Mouse (Mus musculus) CH12.LX (cell line): ENCODE measurements around the gene Hist1h2bn. TPM values are rescaled to one million over a fixed set of nuclear protein-coding genes. Genes with fewer than 3 reads are reported as not detected.
A peak's percentile ranks its signal among the peaks of the same experiment; 100 is the strongest.

ENCODE experiments used
- DNase-seq: peaks from one replicate; pipeline ENCODE4 v3.0.0-alpha.2; 2013; ENCODE audit errors: extremely low read depth
- H3K27ac ChIP-seq: 2 replicates; pipeline ENCODE4 v1.5.1; 2012; ENCODE audit warnings: low read depth, mild to moderate bottlenecking, control low read depth, moderate library complexity; ENCODE audit not compliant: insufficient read depth
- H3K27me3 ChIP-seq: replicated peaks from 2 replicates; pipeline ENCODE3; 2012; ENCODE audit warnings: inconsistent platforms
- H3K36me3 ChIP-seq, 2 experiments: replicated peaks in 1 of 2; 2 replicates each; pipeline versions ENCODE3 to v1.6.1; 2012; ENCODE audit warnings: inconsistent platforms in 1 of 2, low read length in 1 of 2, mild to moderate bottlenecking in 1 of 2, mixed read lengths in 1 of 2, moderate library complexity in 1 of 2; ENCODE audit not compliant: control insufficient read depth in 1 of 2, insufficient read depth in 1 of 2
- H3K4me1 ChIP-seq, 2 experiments: 2 replicates each; pipeline ENCODE4 v1.6.1; 2012; ENCODE audit warnings: inconsistent platforms in 1 of 2, moderate library complexity in 1 of 2; ENCODE audit not compliant: insufficient read depth in 2 of 2, control insufficient read depth in 1 of 2
- H3K4me2 ChIP-seq: 2 replicates; pipeline ENCODE4 v1.6.1; 2012; ENCODE audit warnings: low read depth, mild to moderate bottlenecking, control low read depth; ENCODE audit not compliant: poor library complexity, insufficient read depth, severe bottlenecking
- H3K4me3 ChIP-seq, 3 experiments: fragments of 150-350 bp in 1 of 3; sonication (generic) in 1 of 3; replicated peaks in 1 of 3; 2 replicates each; pipeline versions ENCODE3 to v1.5.1; 2011 to 2012; ENCODE audit warnings: low read depth in 2 of 3, low read length in 2 of 3, mild to moderate bottlenecking in 2 of 3, moderate library complexity in 2 of 3, control low read depth in 1 of 3, improper control_type of control experiment in 1 of 3, inconsistent platforms in 1 of 3, mixed read lengths in 1 of 3; ENCODE audit not compliant: poor library complexity in 1 of 3
- H3K79me2 ChIP-seq: replicated peaks from 2 replicates; pipeline ENCODE4 v1.6.1; 2012; ENCODE audit warnings: mild to moderate bottlenecking, moderate library complexity; ENCODE audit not compliant: control insufficient read depth, poor library complexity, insufficient read depth, severe bottlenecking; ENCODE audit errors: extremely low read depth
- H3K9ac ChIP-seq: 2 replicates; pipeline ENCODE4 v1.6.1; 2012; ENCODE audit warnings: low read depth, mild to moderate bottlenecking, control low read depth, moderate library complexity; ENCODE audit not compliant: insufficient read depth
- H3K9me3 ChIP-seq: replicated peaks from 2 replicates; pipeline ENCODE3; 2012; ENCODE audit warnings: low read length, inconsistent platforms, mixed read lengths
- CHD1 ChIP-seq: IDR thresholded peaks from 2 replicates; pipeline ENCODE4 v1.6.1; 2012; ENCODE audit warnings: low read depth, low read length, improper control_type of control experiment, inconsistent platforms
- E2F4 ChIP-seq: IDR thresholded peaks from 2 replicates; pipeline ENCODE4 v1.6.1; 2011; ENCODE audit warnings: low read depth, low read length, improper control_type of control experiment; ENCODE audit not compliant: insufficient replicate concordance
- ELF1 ChIP-seq: IDR thresholded peaks from 2 replicates; pipeline ENCODE4 v1.6.1; 2014; ENCODE audit warnings: low read depth, mild to moderate bottlenecking, inconsistent platforms, low read length, improper control_type of control experiment
- ETS1 ChIP-seq: conservative IDR thresholded peaks from 2 replicates; pipeline ENCODE4 v1.6.1; 2012; ENCODE audit warnings: low read depth, mild to moderate bottlenecking, inconsistent platforms, low read length, improper control_type of control experiment, moderate library complexity
- HCFC1 ChIP-seq: IDR thresholded peaks from 2 replicates; pipeline ENCODE4 v1.6.1; 2012; ENCODE audit warnings: low read depth, mild to moderate bottlenecking, inconsistent platforms, low read length, improper control_type of control experiment
- IRF4 ChIP-seq: IDR thresholded peaks from 2 replicates; pipeline ENCODE4 v1.6.1; 2014; ENCODE audit warnings: low read depth, mild to moderate bottlenecking, inconsistent platforms, low read length, improper control_type of control experiment
- JUN ChIP-seq: IDR thresholded peaks from 2 replicates; pipeline ENCODE4 v1.6.1; 2011; ENCODE audit warnings: low read depth, mild to moderate bottlenecking, low read length, improper control_type of control experiment, moderate library complexity; ENCODE audit not compliant: insufficient read depth
- JUND ChIP-seq: conservative IDR thresholded peaks from 2 replicates; pipeline ENCODE4 v1.6.1; 2011; ENCODE audit warnings: low read depth, low read length, improper control_type of control experiment
- MAX ChIP-seq: IDR thresholded peaks from 2 replicates; pipeline ENCODE4 v1.6.1; 2011; ENCODE audit warnings: low read length, improper control_type of control experiment
- MEF2A ChIP-seq: IDR thresholded peaks from 2 replicates; pipeline ENCODE4 v1.6.1; 2014; ENCODE audit warnings: low read depth, mild to moderate bottlenecking, inconsistent platforms, low read length, improper control_type of control experiment, borderline replicate concordance
- MXI1 ChIP-seq: IDR thresholded peaks from 2 replicates; pipeline ENCODE4 v1.6.1; 2011; ENCODE audit warnings: mild to moderate bottlenecking, low read depth, low read length, improper control_type of control experiment
- MYC ChIP-seq: IDR thresholded peaks from 2 replicates; pipeline ENCODE4 v1.6.1; 2011; ENCODE audit warnings: low read depth, mild to moderate bottlenecking, improper control_type of control experiment, low read length
- PAX5 ChIP-seq: IDR thresholded peaks from 2 replicates; pipeline ENCODE4 v1.6.1; 2012; ENCODE audit warnings: low read length, inconsistent platforms, mixed read lengths
- POLR2A ChIP-seq: IDR thresholded peaks from 2 replicates; pipeline ENCODE4 v1.6.1; 2011; ENCODE audit warnings: low read depth, mild to moderate bottlenecking, improper control_type of control experiment, low read length
- RCOR1 ChIP-seq: conservative IDR thresholded peaks from 2 replicates; pipeline ENCODE4 v1.6.1; 2012; ENCODE audit warnings: low read depth, mild to moderate bottlenecking, inconsistent platforms, low read length, improper control_type of control experiment
- SIN3A ChIP-seq: IDR thresholded peaks from 2 replicates; pipeline ENCODE4 v1.6.1; 2012; ENCODE audit warnings: low read length, improper control_type of control experiment, inconsistent platforms
- TBP ChIP-seq: conservative IDR thresholded peaks from 2 replicates; pipeline ENCODE4 v1.6.1; 2011; ENCODE audit warnings: low read depth, low read length, improper control_type of control experiment
- TCF12 ChIP-seq: IDR thresholded peaks from 2 replicates; pipeline ENCODE4 v1.6.1; 2014; ENCODE audit warnings: low read depth, mild to moderate bottlenecking, inconsistent platforms, low read length, improper control_type of control experiment
- UBTF ChIP-seq: IDR thresholded peaks from 2 replicates; pipeline ENCODE4 v1.6.1; 2012; ENCODE audit warnings: low read depth, mild to moderate bottlenecking, inconsistent platforms, low read length, improper control_type of control experiment, moderate library complexity
- USF2 ChIP-seq: conservative IDR thresholded peaks from 2 replicates; pipeline ENCODE4 v1.6.1; 2011; ENCODE audit warnings: low read depth, low read length, improper control_type of control experiment
- ZKSCAN1 ChIP-seq: IDR thresholded peaks from 2 replicates; pipeline ENCODE4 v1.6.1; 2012; ENCODE audit warnings: low read depth, inconsistent platforms, low read length, improper control_type of control experiment, borderline replicate concordance
- ZMIZ1 ChIP-seq: IDR thresholded peaks from 2 replicates; pipeline ENCODE4 v1.6.1; 2012; ENCODE audit warnings: low read depth, mild to moderate bottlenecking, inconsistent platforms, low read length, improper control_type of control experiment
- ZNF384 ChIP-seq: IDR thresholded peaks from 2 replicates; pipeline ENCODE4 v1.6.1; 2012; ENCODE audit warnings: low read depth, low read length, improper control_type of control experiment, inconsistent platforms
- dilution Hi-C: fragments of 300-500 bp; cut with MboI; formaldehyde crosslinking; loops from 2 replicates; pipeline ENCODE4 v1.14.3; 2020; ENCODE audit warnings: low sequenced_read_pairs; ENCODE audit not compliant: extremely low pct_unique_long_range_greater_than_20kb, extremely low pct_ligation_motif_present
- in situ Hi-C: fragments of 300-500 bp; cut with MboI; formaldehyde crosslinking; loops from 3 replicates; pipeline ENCODE4 v1.14.3; 2019; ENCODE audit warnings: low sequenced_read_pairs, low pct_ligation_motif_present, low pct_unique_long_range_greater_than_20kb, mixed read lengths
- polyA plus RNA-seq: library from polyadenylated mRNA; unstranded; fragments of >175 nt; gene quantifications from 2 replicates; pipeline ENCODE4 v1.2.1, GENCODE M21; 2012; ENCODE audit warnings: low read depth; ENCODE audit not compliant: insufficient read length
- total RNA-seq, 2 experiments: library from RNA; depleted of rRNA; stranded (reverse); fragments of 300-350 nt in 1 of 2; fragments of >200 nt in 1 of 2; gene quantifications; 2 replicates each; pipeline ENCODE4 v1.2.3; 2012 to 2014

Gene Hist1h2bn
- total and polyA plus RNA-seq, 3 experiments = 2.6 to 1,563 (median 24.0) TPM

GRCm38 (mm10) chr13:21783734-21784161, 29.8 kb downstream of the Hist1h2bn start:
- no peaks in the 10 kb centered on the region for H3K36me3 ChIP-seq
- TF ChIP-seq IRF4 = peak; percentile 34; the same call in 1 of the 2 replicates
- no peak for TF ChIP-seq PAX5
- TF ChIP-seq E2F4 = peak; percentile 97
- no peak for TF ChIP-seq UBTF
- no peak for TF ChIP-seq POLR2A
- no peak for TF ChIP-seq MXI1
- TF ChIP-seq ZNF384 = peak; percentile 40; the same call in 1 of the 2 replicates
- TF ChIP-seq CHD1 = no peak
- TF ChIP-seq MYC = no peak
- TF ChIP-seq HCFC1 = no peak
- no peak for TF ChIP-seq RCOR1
- in situ Hi-C loops (no loop called here), dilution Hi-C loops (no loop called here)
- peak overlapping the region; percentile 72 for H3K4me2 ChIP-seq
- peak overlapping the region; percentile 37 for H3K9ac ChIP-seq
- DNase-seq = peak; percentile 65
- peaks cover 0 to 33% of the 10 kb centered on the region in 2 experiments; a peak in 3 of 4 replicates for H3K4me1 ChIP-seq
- no peaks in the 10 kb centered on the region for H3K79me2 ChIP-seq
- peak overlapping the region in 1 of 3 experiments; percentile 25 for H3K4me3 ChIP-seq
- H3K9me3 ChIP-seq = no peaks in the 10 kb centered on the region
- no peaks in the 10 kb centered on the region for H3K27me3 ChIP-seq
- H3K27ac ChIP-seq = peak overlapping the region; percentile 85

DNA sequence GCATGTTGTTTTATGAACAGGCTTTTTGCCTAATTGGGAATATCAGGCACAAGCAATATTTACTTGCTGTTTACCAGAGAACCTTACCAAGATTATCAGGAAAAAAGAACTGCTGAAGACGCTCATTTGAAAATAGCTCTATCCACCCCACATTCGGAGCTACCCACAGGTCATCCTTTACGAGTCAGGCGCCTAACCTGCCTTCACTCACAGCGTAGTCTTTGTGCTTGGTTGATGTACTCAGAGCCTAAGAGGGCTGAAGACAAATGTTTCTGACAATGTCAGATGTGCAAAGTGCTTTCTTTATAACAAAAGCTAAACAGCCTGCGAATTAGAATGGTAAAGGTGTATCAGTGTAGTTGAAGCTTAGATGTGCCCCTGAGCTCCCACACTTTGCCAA, 30.4 kb downstream of the Hist1h2bn start:
- Histone ChIP-seq H3K27ac (peak overlapping the region; percentile 85; the same call in 1 of the 2 replicates), H3K9me3 (no peaks in the 10 kb centered on the region), H3K4me2 (peak overlapping the region; percentile 72), H3K4me1 (peaks cover 0 to 33% of the 10 kb centered on the region in 2 experiments; a peak in 3 of 4 replicates), H3K4me3 (no peak overlapping the region), H3K79me2 (no peaks in the 10 kb centered on the region), H3K36me3 (no peaks in the 10 kb centered on the region), H3K9ac (peak overlapping the region; percentile 37), H3K27me3 (no peaks in the 10 kb centered on the region)
- peak; percentile 29 for DNase-seq
- TF ChIP-seq UBTF (no peak), PAX5 (no peak), IRF4 (no peak)
- dilution Hi-C loops (no loop called here), in situ Hi-C loops (no loop called here)

GRCm38 (mm10) chr13:21786189-21786898, 32.4 kb downstream of the Hist1h2bn start:
- in situ Hi-C loops = no loop called here
- TF ChIP-seq ZMIZ1 (peak; percentile 95), MAX (no peak), TCF12 (no peak), JUND (no peak; the same call in 1 of the 2 replicates), SIN3A (no peak; the same call in 1 of the 2 replicates), TBP (no peak), ELF1 (no peak), ZKSCAN1 (no peak), JUN (no peak), CHD1 (peak; percentile 97), ETS1 (no peak), IRF4 (no peak), MEF2A (no peak), USF2 (no peak), MYC (peak; percentile 59; the same call in 1 of the 2 replicates)

More at GRCm38 (mm10) chr13:21786189-21786898, 32.4 kb downstream of the Hist1h2bn start:
- peak; percentile 68 for DNase-seq
- Histone ChIP-seq H3K4me2 (peak overlapping the region; percentile 59), H3K4me3 (peak overlapping the region; percentile 2 to 57 (median 37)), H3K36me3 (no peaks in the 10 kb centered on the region), H3K27me3 (no peaks in the 10 kb centered on the region), H3K27ac (peak overlapping the region; percentile 92), H3K4me1 (peaks cover 0 to 30% of the 10 kb centered on the region in 2 experiments; a peak in 3 of 4 replicates), H3K9me3 (no peaks in the 10 kb centered on the region), H3K9ac (peak overlapping the region; percentile 78), H3K79me2 (no peaks in the 10 kb centered on the region)
- dilution Hi-C loops = no loop called here
